Mouse (Mus musculus) lung, embryonic 15.5 days (tissue): ENCODE results near the gene Olfr958. TPM values are rescaled to one million over a fixed set of nuclear protein-coding genes. Genes with fewer than 3 reads are reported as not detected.

Experiments
- ATAC-seq: fragments of 200-750 bp; cut with Nextera tagmentation; 2 replicates; pipeline ENCODE4 v1.8.0; 2017; ENCODE audit warnings: moderate number of reproducible peaks, borderline replicate concordance; ENCODE audit not compliant: low FRiP score, low TSS enrichment; ENCODE audit errors: extremely low read depth
- H3K27ac ChIP-seq: fragments of 300-500 bp; sonication (generic); 2 replicates; pipeline ENCODE4 v1.5.1; 2015; ENCODE audit warnings: moderate library complexity, mild to moderate bottlenecking, inconsistent platforms
- H3K27me3 ChIP-seq: fragments of 300-500 bp; sonication (generic); 2 replicates; pipeline ENCODE4 v1.6.1; 2015; ENCODE audit warnings: inconsistent platforms
- H3K36me3 ChIP-seq: fragments of 300-500 bp; sonication (generic); 2 replicates; pipeline ENCODE4 v1.6.1; 2015; ENCODE audit warnings: inconsistent platforms
- H3K4me1 ChIP-seq: fragments of 300-500 bp; sonication (generic); 2 replicates; pipeline ENCODE4 v1.6.1; 2015; ENCODE audit warnings: inconsistent platforms
- H3K4me2 ChIP-seq: fragments of 300-500 bp; sonication (generic); 2 replicates; pipeline ENCODE4 v1.6.1; 2015; ENCODE audit warnings: inconsistent platforms, mild to moderate bottlenecking, moderate library complexity
- H3K4me3 ChIP-seq: fragments of 300-500 bp; sonication (generic); 2 replicates; pipeline ENCODE4 v1.5.1; 2015; ENCODE audit warnings: mild to moderate bottlenecking, inconsistent platforms
- H3K9ac ChIP-seq: fragments of 300-500 bp; sonication (generic); 2 replicates; pipeline ENCODE4 v1.6.1; 2015; ENCODE audit warnings: inconsistent platforms
- H3K9me3 ChIP-seq: fragments of 300-500 bp; sonication (generic); 2 replicates; pipeline ENCODE4 v1.6.1; 2016; ENCODE audit warnings: inconsistent platforms
- WGBS: fragments of 180-500 bp; shearing (Covaris S2); methylation state at CpG from one replicate; pipeline ENCODE4 v1.1.7; 2015; 5-methylcytosine and 5-hydroxymethylcytosine counted together
- polyA plus RNA-seq: library from polyadenylated mRNA; unstranded; fragments of >200 nt; fragmentation: Nextera tagmentation; extraction: Ambion mirVana; gene quantifications from 2 replicates; pipeline ENCODE4 v1.2.1, GENCODE M21; 2015

Olfr958 gene
- not detected in 2 replicates for polyA plus RNA-seq

- Histone ChIP-seq H3K27me3 (no peaks in the 10 kb centered on the region), H3K9me3 (no peaks in the 10 kb centered on the region), H3K9ac (no peak within 1 kb of the TSS), H3K36me3 (no peaks in the 10 kb centered on the region), H3K4me2 (no peak within 1 kb of the TSS), H3K27ac (no peak within 1 kb of the TSS), H3K4me1 (no peaks in the 10 kb centered on the region), H3K4me3 (no peak within 1 kb of the TSS)
- WGBS, result 52% methylated on average over 2 of the region's 2 CpGs
- no peak for ATAC-seq
Measured at GRCm38 (mm10) chr9:39553946-39554345, at the start of gene Olfr958. Gene Olfr958 (minus strand): TSS chr9:39554054.

GRCm38 (mm10) chr9:39603333-39603845 lies 49.5 kb upstream of the Olfr958 start:
- peak overlapping the region; percentile 73 for H3K4me2 ChIP-seq
- H3K9ac ChIP-seq, result 0 out of 2 replicates have a peak overlapping the region, but pooled peaks have one; percentile 4
- H3K27me3 ChIP-seq, result no peaks in the 10 kb centered on the region
- peaks cover 6% of the 10 kb centered on the region for H3K4me1 ChIP-seq
- peak; percentile 87 for ATAC-seq
- H3K27ac ChIP-seq, result no peak overlapping the region
- no peaks in the 10 kb centered on the region for H3K9me3 ChIP-seq
- WGBS, result 0% methylated on average over 9 of the region's 9 CpGs
- H3K36me3 ChIP-seq, result no peaks in the 10 kb centered on the region
- peak overlapping the region; percentile 41 for H3K4me3 ChIP-seq

- no peaks in the 10 kb centered on the region for H3K9me3 ChIP-seq
- WGBS, result 1% methylated on average over 19 of the region's 19 CpGs
- no peaks in the 10 kb centered on the region for H3K36me3 ChIP-seq
- peaks cover 6% of the 10 kb centered on the region for H3K4me1 ChIP-seq
- peak; percentile 59 for ATAC-seq
- H3K27me3 ChIP-seq, result no peaks in the 10 kb centered on the region
- H3K4me2 ChIP-seq, result peak overlapping the region; percentile 73
- no peak overlapping the region for H3K27ac ChIP-seq
- H3K4me3 ChIP-seq, result peak overlapping the region; percentile 41
- H3K9ac ChIP-seq, result no peak overlapping the region
Measured at GRCm38 (mm10) chr9:39602536-39603332, 48.9 kb upstream of the Olfr958 start.

GRCm38 (mm10) chr9:39577050-39577449 lies 23.2 kb upstream of the Olfr958 start:
- no peak overlapping the region for H3K27ac ChIP-seq
- H3K27me3 ChIP-seq, result no peaks in the 10 kb centered on the region
- no peaks in the 10 kb centered on the region for H3K36me3 ChIP-seq
- WGBS, result 84% methylated on average over 5 of the region's 5 CpGs
- H3K9me3 ChIP-seq, result no peaks in the 10 kb centered on the region
- no peaks in the 10 kb centered on the region for H3K4me1 ChIP-seq
- H3K4me3 ChIP-seq, result no peak overlapping the region
- ATAC-seq, result no peak
- H3K9ac ChIP-seq, result no peak overlapping the region
- H3K4me2 ChIP-seq, result no peak overlapping the region

- H3K4me1 ChIP-seq, result no peaks in the 10 kb centered on the region
- no peak within 1 kb of the TSS for H3K27ac ChIP-seq
- H3K4me3 ChIP-seq, result no peak within 1 kb of the TSS
- no peak within 1 kb of the TSS for H3K9ac ChIP-seq
- no peaks in the 10 kb centered on the region for H3K36me3 ChIP-seq
- WGBS, result 73% methylated on average over 3 of the region's 3 CpGs
- H3K4me2 ChIP-seq, result no peak within 1 kb of the TSS
- H3K27me3 ChIP-seq, result no peaks in the 10 kb centered on the region
- H3K9me3 ChIP-seq, result no peaks in the 10 kb centered on the region
- ATAC-seq, result no peak
Measured at GRCm38 (mm10) chr9:39575469-39575868, 21.6 kb upstream of the Olfr958 start, which contains the start of gene Olfr959. Gene Olfr959 (minus strand): TSS chr9:39575569.

- H3K4me3 ChIP-seq, result no peak overlapping the region
- no peak overlapping the region for H3K9ac ChIP-seq
- ATAC-seq, result no peak
- no peaks in the 10 kb centered on the region for H3K9me3 ChIP-seq
- H3K27ac ChIP-seq, result no peak overlapping the region
- H3K36me3 ChIP-seq, result no peaks in the 10 kb centered on the region
- no peaks in the 10 kb centered on the region for H3K27me3 ChIP-seq
- H3K4me2 ChIP-seq, result no peak overlapping the region
- no peaks in the 10 kb centered on the region for H3K4me1 ChIP-seq
Measured at GRCm38 (mm10) chr9:39558349-39558647, 4.4 kb upstream of the Olfr958 start.

GRCm38 (mm10) chr9:39557529-39558348 lies 3.9 kb upstream of the Olfr958 start:
- Histone ChIP-seq H3K9me3 (no peaks in the 10 kb centered on the region), H3K4me1 (no peaks in the 10 kb centered on the region), H3K27me3 (no peaks in the 10 kb centered on the region), H3K9ac (no peak overlapping the region), H3K4me2 (no peak overlapping the region), H3K36me3 (no peaks in the 10 kb centered on the region), H3K4me3 (no peak overlapping the region), H3K27ac (no peak overlapping the region)
- 57% methylated on average over 3 of the region's 3 CpGs for WGBS
- ATAC-seq, result no peak

GRCm38 (mm10) chr9:39550806-39551205 lies 3.0 kb downstream of the Olfr958 start:
- Histone ChIP-seq H3K27me3 (no peaks in the 10 kb centered on the region), H3K36me3 (no peaks in the 10 kb centered on the region), H3K27ac (no peak overlapping the region), H3K4me1 (no peaks in the 10 kb centered on the region), H3K9ac (no peak overlapping the region), H3K4me2 (no peak overlapping the region), H3K4me3 (no peak overlapping the region), H3K9me3 (no peaks in the 10 kb centered on the region)
- WGBS, result 52% methylated on average over 5 of the region's 5 CpGs
- no peak for ATAC-seq

- H3K9ac ChIP-seq, result no peak overlapping the region
- H3K4me1 ChIP-seq, result no peaks in the 10 kb centered on the region
- ATAC-seq, result peak; percentile 81; the same call in 1 of the 2 replicates
- H3K4me2 ChIP-seq, result no peak overlapping the region
- H3K27me3 ChIP-seq, result no peaks in the 10 kb centered on the region
- H3K27ac ChIP-seq, result no peak overlapping the region
- no peak overlapping the region for H3K4me3 ChIP-seq
- no peaks in the 10 kb centered on the region for H3K9me3 ChIP-seq
- WGBS, result 65% methylated on average over 1 of the region's 1 CpGs
- no peaks in the 10 kb centered on the region for H3K36me3 ChIP-seq
Measured at GRCm38 (mm10) chr9:39523616-39524285, 30.1 kb downstream of the Olfr958 start.

GRCm38 (mm10) chr9:39518595-39518994 lies 35.3 kb downstream of the Olfr958 start:
- Histone ChIP-seq H3K9me3 (no peaks in the 10 kb centered on the region), H3K4me1 (no peaks in the 10 kb centered on the region), H3K36me3 (no peaks in the 10 kb centered on the region), H3K27ac (no peak overlapping the region), H3K9ac (no peak overlapping the region), H3K4me2 (no peak overlapping the region), H3K4me3 (no peak overlapping the region), H3K27me3 (no peaks in the 10 kb centered on the region)
- ATAC-seq, result no peak

GRCm38 (mm10) chr9:39515531-39515930 lies 38.3 kb downstream of the Olfr958 start, which contains the start of gene Olfr957:
Gene Olfr957 (minus strand): TSS chr9:39515809.
- Histone ChIP-seq H3K27ac (no peak within 1 kb of the TSS), H3K9ac (no peak within 1 kb of the TSS), H3K27me3 (no peaks in the 10 kb centered on the region), H3K9me3 (no peaks in the 10 kb centered on the region), H3K4me1 (no peaks in the 10 kb centered on the region), H3K4me2 (no peak within 1 kb of the TSS), H3K36me3 (no peaks in the 10 kb centered on the region), H3K4me3 (no peak within 1 kb of the TSS)
- WGBS, result 44% methylated on average over 3 of the region's 3 CpGs
- no peak for ATAC-seq
